Mouse (Mus musculus): ENCODE data around the gene Rfx4. TPM values are rescaled to one million over a fixed set of nuclear protein-coding genes. Genes with fewer than 3 reads are reported as not detected.

Rfx4 gene
- total RNA-seq, 2 experiments from 2014 or later, result not detected

Other genes starting within 250 kb of the Rfx4 start
- gene Ckap4, start 222.0 kb upstream of the Rfx4 start, total RNA-seq (2021), result 10 to 100 TPM; 47.1 to 59.6 TPM
- 10 to 100 TPM; 48.0 to 55.3 TPM for gene Tcp11l2, start 179.4 kb upstream of the Rfx4 start, total RNA-seq (2021)
- 10 to 100 TPM; 22.2 to 37.2 TPM for gene Polr3b, start 133.8 kb upstream of the Rfx4 start, total RNA-seq (2021)
- gene Ric8b, start 161.6 kb downstream of the Rfx4 start, total RNA-seq (2021), result 10 to 100 TPM; 29.2 to 38.7 TPM

Data from adrenal gland, postnatal 36 days (tissue).